In genomic region chr19:54462480-54462879, GRCm38 (mm10) we compare ENCODE assay signal across 22 mouse cellular contexts.
"Had no signal": no experiment of that assay in that cellular context is flagged by ENCODE, and none has a peak within 500 bp of the region (broad histone marks: within the 10 kb centered on the region; RNA-seq: fewer than 3 reads in every experiment).

No protein-coding gene starts in this region.

- H3K4me3 ChIP-seq: heart, embryonic 10.5 days; heart, embryonic 12.5 days; hindbrain, embryonic 13.5 days; hindbrain, embryonic 15.5 days; limb, embryonic 13.5 days; limb, embryonic 15.5 days; liver, embryonic 13.5 days; liver, embryonic 15.5 days had no signal

- H3K27ac ChIP-seq: heart, embryonic 10.5 days; hindbrain, embryonic 13.5 days; hindbrain, embryonic 15.5 days; hindbrain, postnatal 0 days; limb, embryonic 13.5 days; limb, embryonic 15.5 days; liver, embryonic 13.5 days; liver, embryonic 15.5 days had no signal

- H3K4me1 ChIP-seq: heart, embryonic 10.5 days; heart, embryonic 12.5 days; hindbrain, embryonic 13.5 days; hindbrain, embryonic 15.5 days; limb, embryonic 13.5 days; limb, embryonic 15.5 days; liver, embryonic 13.5 days; liver, embryonic 15.5 days had no signal

- H3K9ac ChIP-seq: heart, embryonic 12.5 days; hindbrain, embryonic 13.5 days; hindbrain, embryonic 15.5 days; limb, embryonic 13.5 days; limb, embryonic 15.5 days; liver, embryonic 13.5 days; liver, embryonic 15.5 days had no signal

- H3K36me3 ChIP-seq: heart, embryonic 10.5 days; heart, embryonic 12.5 days; hindbrain, embryonic 13.5 days; hindbrain, embryonic 15.5 days; limb, embryonic 13.5 days; limb, embryonic 15.5 days; liver, embryonic 13.5 days; liver, embryonic 15.5 days had no signal

- H3K9me3 ChIP-seq: heart, embryonic 10.5 days; heart, embryonic 12.5 days; hindbrain, embryonic 13.5 days; hindbrain, embryonic 15.5 days; limb, embryonic 13.5 days; limb, embryonic 15.5 days; liver, embryonic 13.5 days; liver, embryonic 15.5 days had no signal

- H3K27me3 ChIP-seq: heart, embryonic 12.5 days; hindbrain, embryonic 13.5 days; hindbrain, embryonic 15.5 days; limb, embryonic 13.5 days; limb, embryonic 15.5 days; liver, embryonic 13.5 days; liver, embryonic 15.5 days had no signal

- DNase-seq: gastrocnemius, postnatal 14 days; gastrocnemius, postnatal 36 days; heart, adult 18-20 months; heart, postnatal 10 days; kidney, adult 18-20 months; kidney, adult 8-10 months; kidney, postnatal 10 days; kidney, postnatal 25 days; kidney, postnatal 4 days; layer of hippocampus, adult 9-11 months; layer of hippocampus, postnatal 36 days; left cerebral cortex, postnatal 4 days; liver, embryonic 13.5 days had no signal

- H3K4me2 ChIP-seq: heart, embryonic 12.5 days; hindbrain, embryonic 13.5 days; hindbrain, embryonic 15.5 days; limb, embryonic 13.5 days; limb, embryonic 15.5 days; liver, embryonic 11.5 days; liver, embryonic 13.5 days; liver, embryonic 15.5 days had no signal

- ATAC-seq: hindbrain, postnatal 0 days had no signal
